Mouse (Mus musculus) C2C12 (cell line): ENCODE data around the gene Kank2.

Experiments used
- CEBPB ChIP-seq: IDR thresholded peaks from one replicate; pipeline ENCODE4 v1.6.1; 2011; ENCODE audit warnings: low read depth, mild to moderate bottlenecking, control low read depth, moderate library complexity
- CTCF ChIP-seq: IDR thresholded peaks from one replicate; pipeline ENCODE4 v1.5.1; 2011; ENCODE audit not compliant: control insufficient read depth, insufficient read depth, insufficient read length
- MAX ChIP-seq: IDR thresholded peaks from one replicate; pipeline ENCODE4 v1.6.1; 2011; ENCODE audit warnings: mild to moderate bottlenecking, control low read depth
- MYOD1 ChIP-seq: IDR thresholded peaks from one replicate; pipeline ENCODE4 v1.6.1; 2011; ENCODE audit warnings: low read depth; ENCODE audit not compliant: control insufficient read depth, insufficient read length
- USF1 ChIP-seq: IDR thresholded peaks from one replicate; pipeline ENCODE4 v1.6.1; 2011; ENCODE audit warnings: low read depth, mild to moderate bottlenecking, control low read depth, moderate library complexity

DNA sequence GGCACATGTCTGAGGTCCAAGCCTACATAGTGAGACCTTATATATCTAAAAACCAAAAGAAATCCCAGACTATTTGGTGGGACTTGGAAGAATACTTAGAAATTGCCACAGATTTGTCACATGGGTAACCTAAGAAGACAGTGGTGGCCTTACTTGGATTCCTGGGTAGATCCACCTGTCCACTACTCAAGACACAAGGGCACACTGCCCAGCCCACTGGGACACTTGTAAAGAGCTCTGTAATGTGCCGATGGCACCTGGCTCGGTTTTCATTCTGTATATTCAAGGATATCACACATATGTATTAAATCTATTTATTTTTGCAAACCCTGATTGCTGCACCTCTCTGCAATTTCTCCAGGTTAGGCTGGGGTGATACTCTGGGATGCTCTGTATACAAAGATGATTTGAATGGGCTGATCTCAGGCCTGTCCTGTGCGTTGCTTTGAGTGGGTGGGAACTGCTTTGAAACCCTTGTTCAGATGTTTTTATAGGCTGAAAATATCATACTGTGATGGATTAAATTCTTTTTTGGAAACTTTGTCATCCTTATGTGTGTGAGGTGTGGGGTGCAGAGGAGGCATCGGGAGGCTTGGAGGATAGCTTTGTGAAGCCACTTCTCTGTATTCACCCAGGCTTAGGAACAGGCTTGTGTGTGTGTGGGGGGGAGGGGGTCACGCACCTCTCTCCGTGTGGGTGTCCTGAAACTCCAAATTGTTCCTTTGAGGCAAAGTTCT is 49.0 kb downstream of the Kank2 start:
- no peak for TF ChIP-seq CTCF
- no peak for TF ChIP-seq USF1
- TF ChIP-seq MYOD1 = no peak
- no peak for TF ChIP-seq MAX
- TF ChIP-seq CEBPB = no peak
